Comparison of ENCODE assay signal across 12 mouse cellular contexts in the genomic region with DNA sequence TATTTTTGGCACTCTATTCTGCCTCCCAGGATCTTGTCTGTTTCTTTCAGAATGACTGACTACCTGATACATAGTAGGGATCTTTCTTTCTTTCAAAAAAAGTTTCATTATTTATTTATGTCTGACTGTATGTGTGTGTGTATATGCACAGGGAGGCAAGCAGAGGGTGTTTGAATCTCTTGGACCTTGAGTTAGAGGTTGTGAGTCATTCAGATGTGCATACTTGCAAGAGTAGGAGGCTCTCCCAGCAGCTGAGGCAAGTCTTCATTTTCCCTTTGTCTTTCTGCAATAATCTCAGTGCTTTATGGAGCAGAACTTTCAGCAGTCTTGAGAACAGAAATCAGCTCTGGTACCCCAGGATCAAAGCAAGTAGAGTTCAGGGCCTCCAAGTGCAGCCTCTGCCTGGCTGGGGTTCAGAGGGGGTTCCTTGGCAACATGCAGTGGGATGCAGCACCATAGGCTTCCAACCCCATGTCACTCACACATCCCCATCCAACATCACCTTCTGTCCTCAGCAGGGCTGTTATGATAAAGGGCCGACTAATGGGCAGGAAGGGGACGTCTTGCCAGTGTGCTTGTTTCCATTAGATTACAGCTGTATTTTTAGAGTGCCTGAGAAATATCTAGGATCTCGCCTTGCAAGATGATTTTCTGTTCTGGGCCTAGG.
"Had no signal": no experiment of that assay in that cellular context is flagged by ENCODE, and none has a peak within 500 bp of the region (broad histone marks: within the 10 kb centered on the region; RNA-seq: fewer than 3 reads in every experiment).

No protein-coding gene starts in this region.

- H3K4me1 ChIP-seq: limb, embryonic 15.5 days; liver, embryonic 12.5 days; stomach, embryonic 15.5 days had no signal

- H3K27ac ChIP-seq: kidney, postnatal 0 days; layer of hippocampus, adult 2 months; limb, embryonic 15.5 days; liver, embryonic 12.5 days; midbrain, embryonic 13.5 days; stomach, embryonic 15.5 days had no signal

- ATAC-seq: intestine, postnatal 0 days; liver, embryonic 12.5 days; midbrain, embryonic 13.5 days had no signal

- DNase-seq: kidney, adult 9 months; kidney, postnatal 4 days; right cerebral cortex, postnatal 14 days; thymus, adult 2 months; thymus, postnatal 25 days had no signal

- H3K9me3 ChIP-seq: limb, embryonic 15.5 days; liver, embryonic 12.5 days; midbrain, embryonic 13.5 days; stomach, embryonic 15.5 days had no signal

- H3K9ac ChIP-seq: limb, embryonic 15.5 days; liver, embryonic 12.5 days; midbrain, embryonic 13.5 days; stomach, embryonic 15.5 days had no signal

- H3K27me3 ChIP-seq: limb, embryonic 15.5 days; liver, embryonic 12.5 days; midbrain, embryonic 13.5 days; stomach, embryonic 15.5 days had no signal

- H3K4me3 ChIP-seq: layer of hippocampus, adult 2 months; limb, embryonic 15.5 days; liver, embryonic 12.5 days; midbrain, embryonic 13.5 days; stomach, embryonic 15.5 days had no signal

- H3K4me2 ChIP-seq: limb, embryonic 15.5 days; liver, embryonic 12.5 days; midbrain, embryonic 13.5 days; stomach, embryonic 15.5 days had no signal

- H3K36me3 ChIP-seq: limb, embryonic 15.5 days; liver, embryonic 12.5 days; midbrain, embryonic 13.5 days; stomach, embryonic 15.5 days had no signal
